ENCODE assay signal across 18 mouse cellular contexts in genomic region chr10:116364759-116365158, GRCm38 (mm10).
A peak's percentile ranks its signal among the peaks of the same experiment; 100 is the strongest.
DNase-seq lines count a peak whose midpoint lies in the region; ATAC-seq lines count a peak whose summit lies in the region.
"Had no signal": no experiment of that assay in that cellular context is flagged by ENCODE, and none has a peak within 500 bp of the region (broad histone marks: within the 10 kb centered on the region; RNA-seq: fewer than 3 reads in every experiment).

No protein-coding gene starts in this region.

- peaks cover 7 to 12% of the 10 kb centered on the region in 2 experiments; a peak in 2 of 4 replicates for H3K4me1 ChIP-seq in heart, embryonic 14.5 days (ENCODE audit: control insufficient read depth in 2 of 2, insufficient read depth in 2 of 2, low read length in 2 of 2)
- H3K4me1 ChIP-seq in liver, embryonic 11.5 days (replicated peaks; ENCODE audit: control insufficient read depth, insufficient read depth, low read length): no peaks in the 10 kb centered on the region
- H3K4me1 ChIP-seq in liver, embryonic 13.5 days (replicated peaks): no peaks in the 10 kb centered on the region

- H3K9ac ChIP-seq in heart, embryonic 14.5 days (ENCODE audit: low read length): no peak overlapping the region
- H3K9ac ChIP-seq in liver, embryonic 11.5 days (ENCODE audit: low read depth, low read length): no peak overlapping the region
- H3K9ac ChIP-seq in liver, embryonic 13.5 days: no peak overlapping the region
- H3K9ac ChIP-seq: hindbrain, embryonic 14.5 days; midbrain, embryonic 13.5 days had no signal

- peak overlapping the region; percentile 30; the same call in 1 of the 2 replicates for H3K4me2 ChIP-seq in heart, embryonic 14.5 days (ENCODE audit: low read length)
- H3K4me2 ChIP-seq in liver, embryonic 11.5 days: no peak overlapping the region
- H3K4me2 ChIP-seq in liver, embryonic 13.5 days: no peak overlapping the region
- H3K4me2 ChIP-seq: hindbrain, embryonic 14.5 days; midbrain, embryonic 13.5 days had no signal

- peak; percentile 72; the same call in 1 of the 2 replicates for ATAC-seq in heart, embryonic 14.5 days (ENCODE audit: insufficient number of reproducible peaks, insufficient read depth, low FRiP score, low read depth)
- ATAC-seq in liver, embryonic 11.5 days (replicated peaks; ENCODE audit: low FRiP score): peak; percentile 43
- ATAC-seq in liver, embryonic 13.5 days (ENCODE audit: low read depth): peak; percentile 61
- ATAC-seq: forebrain, embryonic 16.5 days; midbrain, embryonic 13.5 days had no signal

- H3K27ac ChIP-seq in heart, embryonic 14.5 days (replicated peaks in 1 of 2; ENCODE audit: control insufficient read depth in 1 of 2, insufficient read depth in 1 of 2, low read depth in 2 of 2, low read length in 2 of 2): no peak overlapping the region
- H3K27ac ChIP-seq in liver, embryonic 11.5 days (ENCODE audit: low read depth, low read length): no peak overlapping the region
- H3K27ac ChIP-seq in liver, embryonic 13.5 days: no peak overlapping the region
- H3K27ac ChIP-seq: hindbrain, embryonic 14.5 days; macrophage; midbrain, embryonic 13.5 days had no signal

- WGBS in heart, embryonic 14.5 days: 16% methylated on average over 7 of the region's 7 CpGs
- WGBS in liver, embryonic 11.5 days: 20% methylated on average over 7 of the region's 7 CpGs
- WGBS in liver, embryonic 13.5 days (ENCODE audit: insufficient replicate concordance): 29% methylated on average over 7 of the region's 7 CpGs

- H3K9me3 ChIP-seq in heart, embryonic 14.5 days (ENCODE audit: control insufficient read depth, low read length): no peaks in the 10 kb centered on the region
- H3K9me3 ChIP-seq in liver, embryonic 11.5 days (ENCODE audit: control insufficient read depth, low read length): no peaks in the 10 kb centered on the region
- H3K9me3 ChIP-seq in liver, embryonic 13.5 days (replicated peaks): no peaks in the 10 kb centered on the region
- H3K9me3 ChIP-seq: midbrain, embryonic 13.5 days had no signal

- H3K4me3 ChIP-seq in heart, embryonic 14.5 days (ENCODE audit: control insufficient read depth in 1 of 2, insufficient read depth in 1 of 2, low read depth in 1 of 2, low read length in 2 of 2): no peak overlapping the region
- no peak overlapping the region for H3K4me3 ChIP-seq in liver, embryonic 11.5 days (ENCODE audit: low read depth, low read length)
- H3K4me3 ChIP-seq in liver, embryonic 13.5 days (replicated peaks): no peak overlapping the region
- H3K4me3 ChIP-seq: erythroblast, embryonic 14.5 days; midbrain, embryonic 13.5 days had no signal

- H3K27me3 ChIP-seq in heart, embryonic 14.5 days (ENCODE audit: control insufficient read depth, insufficient read depth, low read length): no peaks in the 10 kb centered on the region; the same call in 1 of the 2 replicates
- H3K27me3 ChIP-seq in liver, embryonic 11.5 days (replicated peaks; ENCODE audit: control insufficient read depth, insufficient read depth, low read length): no peaks in the 10 kb centered on the region
- no peaks in the 10 kb centered on the region for H3K27me3 ChIP-seq in liver, embryonic 13.5 days
- H3K27me3 ChIP-seq: midbrain, embryonic 13.5 days had no signal

- DNase-seq in cerebellum, adult 9-11 months: peak; percentile 40
- DNase-seq in cerebellum, adult 18-20 months: no peak
- no peak for DNase-seq in heart, adult 8-10 months (ENCODE audit: low spot score)
- DNase-seq in liver, embryonic 11.5 days (ENCODE audit: low spot score): no peak
- DNase-seq in liver: no peak
- peak; percentile 3 for DNase-seq in liver, embryonic 13.5 days
- DNase-seq in spleen, postnatal 14 days (ENCODE audit: low spot score in 2 of 2): no peak
- DNase-seq: adrenal gland, adult 2 months; gastrocnemius, postnatal 25 days; kidney, adult 2 months; lung, adult 2 months; thymus, postnatal 14 days had no signal

- peaks cover 31% of the 10 kb centered on the region; the same call in 1 of the 2 replicates for H3K36me3 ChIP-seq in heart, embryonic 14.5 days (ENCODE audit: control insufficient read depth, insufficient read depth, low read length)
- H3K36me3 ChIP-seq in liver, embryonic 11.5 days (ENCODE audit: control insufficient read depth, insufficient read depth, low read length): no peaks in the 10 kb centered on the region
- H3K36me3 ChIP-seq in liver, embryonic 13.5 days: no peaks in the 10 kb centered on the region
- H3K36me3 ChIP-seq: midbrain, embryonic 13.5 days had no signal

Comparison
In these comparisons a context has a peak if more than half of its experiments do, and no peak if none do; other contexts are left out.
1. DNase-seq: peak in cerebellum, adult 9-11 months (single experiment) and liver, embryonic 13.5 days (single experiment); none in cerebellum, adult 18-20 months (0 of 2), heart, adult 8-10 months (single experiment), liver, embryonic 11.5 days (single experiment), liver (single experiment) and spleen, postnatal 14 days (0 of 2).
2. Peak in every context shown above with its lines, with median percentiles within 50 percentile points of each other: ATAC-seq.